Mouse (Mus musculus): ENCODE measurements around the gene Olfr1034. TPM values are rescaled to one million over a fixed set of nuclear protein-coding genes. Genes with fewer than 3 reads are reported as not detected.
"Not testable (repeated sequence)": the region's sequence is repeated elsewhere in the genome, so short reads cannot be mapped to it uniquely, and the experiment has no call there.

Gene Olfr1034
- 0.06 TPM in 1 of 2 replicates, not detected in the other for total RNA-seq (2017)

DNA sequence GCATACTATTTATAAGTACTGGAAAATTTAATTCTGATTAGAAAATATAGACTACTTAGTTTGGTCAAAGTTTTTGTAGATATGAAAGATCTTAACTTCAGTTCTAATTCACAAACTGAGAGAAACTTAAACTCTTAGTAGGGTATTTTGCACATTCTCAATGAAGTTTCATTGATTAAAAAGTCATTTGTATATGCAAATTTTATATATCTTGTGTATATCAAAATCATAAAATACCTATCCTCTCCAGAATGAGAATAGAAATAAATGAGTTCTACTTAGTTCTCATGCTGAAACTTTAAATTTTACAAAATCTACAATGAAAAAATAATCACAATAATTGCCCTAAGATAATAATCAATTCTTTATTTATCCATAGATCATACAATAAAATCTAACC lies at the start of gene Olfr1034:
Olfr1034 (plus strand) TSS at position 301 of the 400 bp plus-strand sequence.
- no peak for ATAC-seq (replicated peaks in 1 of 2; ENCODE audit: insufficient read depth in 1 of 2, low FRiP score in 2 of 2, low TSS enrichment in 1 of 2, low read depth in 1 of 2, poor library complexity in 2 of 2, severe bottlenecking in 2 of 2)

DNA sequence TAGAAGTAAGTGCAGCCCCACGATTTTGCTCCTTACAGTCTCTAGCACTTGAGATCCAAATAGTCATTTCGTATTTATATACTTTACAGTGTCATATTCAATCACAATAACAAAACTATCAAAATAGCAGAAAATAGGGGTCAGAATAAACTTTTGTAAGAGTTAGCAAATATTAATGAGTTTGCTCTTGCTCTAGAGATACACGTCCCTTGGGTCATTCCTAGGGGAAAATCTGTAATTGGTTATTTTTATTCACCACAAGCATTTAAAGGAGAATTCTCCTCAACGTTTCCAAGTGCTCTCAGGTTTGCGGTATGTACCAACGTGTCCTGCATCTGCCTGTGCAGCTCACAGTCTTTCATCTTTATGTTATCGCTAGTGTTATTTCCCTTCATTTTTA lies 40.4 kb upstream of the Olfr1034 start, which contains the start of gene Olfr1032:
Olfr1032 (plus strand) TSS at position 301 of the 400 bp plus-strand sequence.
- ATAC-seq (replicated peaks in 1 of 2; ENCODE audit: insufficient read depth in 1 of 2, low FRiP score in 2 of 2, low TSS enrichment in 1 of 2, low read depth in 1 of 2, poor library complexity in 2 of 2, severe bottlenecking in 2 of 2): no peak

DNA sequence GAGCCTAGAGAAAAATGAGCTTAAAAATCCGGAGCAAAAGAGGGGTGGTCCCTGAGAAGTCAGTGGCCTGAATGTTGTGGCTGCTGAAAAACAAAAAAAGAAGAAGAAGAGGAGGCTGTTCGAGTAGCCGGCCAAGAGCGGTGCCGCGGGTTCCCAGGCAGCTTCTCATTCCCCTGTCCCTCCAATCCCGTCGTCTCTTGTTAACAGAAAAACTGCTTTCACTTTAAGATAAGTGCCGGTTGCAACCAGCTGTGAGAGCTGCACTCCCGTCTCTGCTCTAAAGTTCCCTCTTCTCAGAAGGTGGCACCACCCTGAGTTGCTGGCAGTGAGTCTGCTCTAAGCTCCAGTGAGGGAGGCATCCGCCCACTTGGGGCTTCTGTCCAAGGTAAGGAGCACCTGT lies 25.3 kb upstream of the Olfr1034 start, which contains the start of gene Olfr1033:
Olfr1033 (plus strand) TSS at position 228 of the 400 bp plus-strand sequence.
- ATAC-seq (replicated peaks in 1 of 2; ENCODE audit: insufficient read depth in 1 of 2, low FRiP score in 2 of 2, low TSS enrichment in 1 of 2, low read depth in 1 of 2, poor library complexity in 2 of 2, severe bottlenecking in 2 of 2): peak; percentile 42 to 75; a peak in 3 of 4 replicates

DNA sequence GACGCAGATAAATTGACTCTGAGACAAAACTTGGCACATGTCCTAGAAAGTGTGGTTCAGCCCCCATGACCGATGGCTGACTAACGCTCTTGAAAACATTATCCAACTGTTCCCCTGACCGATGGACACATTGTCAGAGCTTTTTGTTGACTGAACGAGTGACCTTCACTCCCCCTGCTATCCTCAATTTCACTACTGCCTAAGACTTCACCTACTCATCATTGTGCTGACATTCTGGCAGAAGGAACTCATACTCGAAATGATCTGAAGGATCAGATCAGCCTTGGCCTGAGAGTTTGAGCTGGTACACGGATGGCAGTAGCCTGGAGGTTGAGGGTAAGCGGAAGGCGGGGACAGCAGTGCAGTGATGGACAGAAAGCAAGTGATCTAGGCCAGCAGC lies 24.1 kb upstream of the Olfr1034 start:
- not testable (repeated sequence) for ATAC-seq (replicated peaks in 1 of 2; ENCODE audit: insufficient read depth in 1 of 2, low FRiP score in 2 of 2, low TSS enrichment in 1 of 2, low read depth in 1 of 2, poor library complexity in 2 of 2, severe bottlenecking in 2 of 2)

DNA sequence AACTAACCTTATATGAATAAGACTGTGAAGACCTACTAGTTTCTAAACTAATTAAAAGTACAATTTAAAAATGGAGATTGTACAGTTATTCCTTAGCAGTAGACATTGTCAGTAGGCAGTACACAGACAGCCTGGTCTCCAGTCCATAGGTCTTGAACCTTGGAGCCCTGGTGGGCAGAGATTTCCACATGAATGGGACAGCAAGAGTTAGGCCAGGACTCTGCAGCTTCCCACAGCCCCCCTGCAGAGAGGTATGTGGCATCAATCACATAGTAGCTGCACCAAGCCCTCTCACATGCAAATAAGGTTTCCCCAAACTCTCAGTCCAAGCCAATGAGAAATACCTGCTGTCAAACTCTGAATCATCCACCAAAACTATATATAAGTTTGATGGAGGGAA lies 5.1 kb downstream of the Olfr1034 start:
- ATAC-seq (replicated peaks in 1 of 2; ENCODE audit: insufficient read depth in 1 of 2, low FRiP score in 2 of 2, low TSS enrichment in 1 of 2, low read depth in 1 of 2, poor library complexity in 2 of 2, severe bottlenecking in 2 of 2): not testable (repeated sequence)

DNA sequence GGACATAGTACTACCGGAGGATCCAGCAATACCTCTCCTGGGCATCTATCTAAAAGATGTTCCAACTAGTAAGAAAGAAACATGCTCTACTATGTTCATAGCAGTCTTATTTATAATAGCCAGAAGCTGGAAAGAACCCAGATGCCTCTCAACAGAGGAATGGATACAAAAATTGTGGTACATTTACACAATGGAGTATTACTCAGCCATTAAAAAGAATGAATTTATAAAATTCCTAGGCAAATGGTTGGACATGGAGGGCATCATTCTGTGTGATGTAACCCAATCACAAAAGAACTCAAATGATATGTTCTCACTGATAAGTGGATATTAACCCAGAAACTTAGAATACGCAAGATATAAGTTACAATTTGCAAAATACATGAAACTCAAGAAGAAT lies 18.1 kb downstream of the Olfr1034 start:
- ATAC-seq (replicated peaks in 1 of 2; ENCODE audit: insufficient read depth in 1 of 2, low FRiP score in 2 of 2, low TSS enrichment in 1 of 2, low read depth in 1 of 2, poor library complexity in 2 of 2, severe bottlenecking in 2 of 2): not testable (repeated sequence)

DNA sequence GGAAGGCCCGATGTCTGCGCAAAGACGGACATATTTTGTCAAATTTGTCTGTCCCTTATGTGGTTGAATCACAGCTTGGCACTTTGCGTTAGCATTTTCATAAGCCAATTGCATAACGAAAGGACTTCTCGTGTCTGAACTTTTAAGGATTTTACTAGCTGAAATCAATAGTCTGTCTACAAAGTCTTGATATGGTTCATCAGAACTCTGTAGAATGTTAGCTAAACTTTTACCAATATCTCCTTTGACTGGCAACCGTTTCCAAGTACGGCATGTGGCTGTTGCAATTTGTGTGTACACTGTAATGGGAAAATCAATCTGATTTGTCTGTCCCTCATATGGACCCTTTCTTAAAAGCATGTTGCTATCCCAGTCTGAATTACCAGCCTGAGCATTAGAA lies 24.5 kb downstream of the Olfr1034 start:
- no peak for ATAC-seq (replicated peaks in 1 of 2; ENCODE audit: insufficient read depth in 1 of 2, low FRiP score in 2 of 2, low TSS enrichment in 1 of 2, low read depth in 1 of 2, poor library complexity in 2 of 2, severe bottlenecking in 2 of 2)

DNA sequence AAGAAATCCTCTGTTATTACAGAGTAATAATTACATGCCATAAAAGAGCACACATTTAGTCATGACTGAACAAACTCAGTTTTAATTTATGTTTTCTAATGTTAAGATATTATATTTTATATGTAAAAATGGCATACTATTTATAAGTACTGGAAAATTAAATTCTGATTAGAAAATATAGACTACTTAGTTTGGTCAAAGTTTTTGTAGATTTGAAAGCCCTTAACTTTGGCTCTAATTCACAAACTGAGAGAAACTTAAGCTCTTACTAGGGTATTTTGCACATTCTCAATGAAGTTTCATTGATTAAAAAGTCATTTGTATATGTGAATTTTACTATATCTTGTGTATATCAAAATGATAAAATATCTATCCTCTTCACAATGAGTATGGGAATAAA lies 28.0 kb downstream of the Olfr1034 start, which contains the start of gene Olfr1036:
Olfr1036 (plus strand) TSS at position 301 of the 400 bp plus-strand sequence.
- not testable (repeated sequence) for ATAC-seq (replicated peaks in 1 of 2; ENCODE audit: insufficient read depth in 1 of 2, low FRiP score in 2 of 2, low TSS enrichment in 1 of 2, low read depth in 1 of 2, poor library complexity in 2 of 2, severe bottlenecking in 2 of 2)

DNA sequence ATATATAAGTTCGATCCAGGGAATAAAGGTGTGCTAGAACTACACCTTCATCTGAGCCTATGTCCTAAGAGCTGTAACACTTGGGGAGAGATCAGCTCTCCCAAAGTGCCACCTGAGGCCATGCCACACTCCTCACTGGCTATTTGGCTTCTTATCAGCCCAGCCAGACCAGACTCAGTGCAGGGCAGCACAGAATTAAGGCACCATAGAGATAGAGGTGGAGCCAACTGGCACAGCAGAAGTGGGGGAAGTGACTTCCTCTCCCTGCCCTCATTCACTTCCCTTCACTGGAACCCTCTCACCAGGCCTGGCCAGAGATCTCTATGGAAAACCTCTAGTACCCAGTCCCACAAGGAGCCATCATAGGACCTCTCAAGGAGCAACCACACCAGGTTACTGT lies 34.8 kb downstream of the Olfr1034 start:
- ATAC-seq (replicated peaks in 1 of 2; ENCODE audit: insufficient read depth in 1 of 2, low FRiP score in 2 of 2, low TSS enrichment in 1 of 2, low read depth in 1 of 2, poor library complexity in 2 of 2, severe bottlenecking in 2 of 2): not testable (repeated sequence)

DNA sequence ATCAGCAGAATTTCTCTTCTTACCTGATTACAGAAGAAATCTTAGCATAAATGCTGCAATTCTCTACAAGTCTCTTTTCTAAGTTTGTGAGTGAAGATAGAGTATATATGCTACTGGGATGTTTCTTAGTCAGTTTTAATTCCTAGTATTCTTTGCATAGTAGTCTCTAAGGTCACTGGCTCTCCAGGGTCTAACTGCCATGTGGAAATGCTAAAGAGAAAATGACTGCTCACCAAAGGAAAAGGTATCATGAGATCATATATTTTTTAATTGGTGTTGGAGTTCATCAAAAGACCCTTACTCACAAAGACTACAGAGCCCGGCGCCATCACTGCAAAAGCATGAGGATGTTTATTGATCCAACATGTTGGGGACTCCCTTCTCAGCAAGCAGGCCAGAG lies 41.6 kb downstream of the Olfr1034 start, which contains the start of gene Olfr1037:
Olfr1037 (minus strand) TSS at position 101 of the 400 bp plus-strand sequence.
- no peak for ATAC-seq (replicated peaks in 1 of 2; ENCODE audit: insufficient read depth in 1 of 2, low FRiP score in 2 of 2, low TSS enrichment in 1 of 2, low read depth in 1 of 2, poor library complexity in 2 of 2, severe bottlenecking in 2 of 2)

Other genes with a start within 250 kb of the Olfr1034 start
- gene Olfr1016, start 243.3 kb upstream of the Olfr1034 start, total RNA-seq (2017): not detected in 2 replicates
- gene Olfr1018, start 227.4 kb upstream of the Olfr1034 start, total RNA-seq (2017): not detected in 2 replicates
- gene Olfr1019, start 200.4 kb upstream of the Olfr1034 start, total RNA-seq (2017): not detected in 2 replicates
- not detected in 2 replicates for gene Olfr1020, start 198.8 kb upstream of the Olfr1034 start, total RNA-seq (2017)
- gene Olfr1022, start 177.3 kb upstream of the Olfr1034 start, total RNA-seq (2017): not detected in 2 replicates
- not detected in 2 replicates for gene Olfr1023, start 160.2 kb upstream of the Olfr1034 start, total RNA-seq (2017)
- not detected in 2 replicates for gene Olfr1024, start 140.8 kb upstream of the Olfr1034 start, total RNA-seq (2017)
- not detected in 2 replicates for gene Olfr1025-ps1, start 130.7 kb upstream of the Olfr1034 start, total RNA-seq (2017)
- not detected in 2 replicates for gene Olfr1026, start 124.3 kb upstream of the Olfr1034 start, total RNA-seq (2017)
- gene Olfr1028, start 95.4 kb upstream of the Olfr1034 start, total RNA-seq (2017): not detected in 2 replicates
- not detected in 2 replicates for gene Olfr1029, start 72.0 kb upstream of the Olfr1034 start, total RNA-seq (2017)
- not detected in 2 replicates for gene Olfr1030, start 66.6 kb upstream of the Olfr1034 start, total RNA-seq (2017)
- not detected in 2 replicates for gene Olfr1031, start 55.6 kb upstream of the Olfr1034 start, total RNA-seq (2017)
- not detected in 2 replicates for gene Olfr1032, start 40.3 kb upstream of the Olfr1034 start, total RNA-seq (2017)
- gene Olfr1033, start 25.2 kb upstream of the Olfr1034 start, total RNA-seq (2017): not detected in 2 replicates
- gene Olfr1036, start 28.1 kb downstream of the Olfr1034 start, total RNA-seq (2017): not detected in 2 replicates
- not detected in 2 replicates for gene Olfr1037, start 41.5 kb downstream of the Olfr1034 start, total RNA-seq (2017)
- not detected in 2 replicates for gene Olfr1039, start 90.1 kb downstream of the Olfr1034 start, total RNA-seq (2017)
- not detected in 2 replicates for gene Olfr1040, start 100.9 kb downstream of the Olfr1034 start, total RNA-seq (2017)
- not detected in 2 replicates for gene Olfr1042, start 116.0 kb downstream of the Olfr1034 start, total RNA-seq (2017)
- gene Olfr1043, start 121.7 kb downstream of the Olfr1034 start, total RNA-seq (2017): not detected in 2 replicates
- gene Olfr1044, start 132.0 kb downstream of the Olfr1034 start, total RNA-seq (2017): not detected in 2 replicates
- gene Olfr52, start 139.8 kb downstream of the Olfr1034 start, total RNA-seq (2017): not detected in 2 replicates
- not detected in 2 replicates for gene Olfr1045, start 157.1 kb downstream of the Olfr1034 start, total RNA-seq (2017)
- gene Olfr1046, start 173.5 kb downstream of the Olfr1034 start, total RNA-seq (2017): not detected in 2 replicates
- not detected in 2 replicates for gene Olfr1047, start 185.5 kb downstream of the Olfr1034 start, total RNA-seq (2017)
- gene Olfr1048, start 194.4 kb downstream of the Olfr1034 start, total RNA-seq (2017): not detected in 2 replicates
- not detected in 2 replicates for gene Olfr1049, start 212.5 kb downstream of the Olfr1034 start, total RNA-seq (2017)
- not detected in 2 replicates for gene Olfr1051, start 233.2 kb downstream of the Olfr1034 start, total RNA-seq (2017)
- gene Olfr1052, start 246.6 kb downstream of the Olfr1034 start, total RNA-seq (2017): not detected in 2 replicates